Mouse (Mus musculus): ENCODE results near the gene Daam1.

Gene Daam1

DNA sequence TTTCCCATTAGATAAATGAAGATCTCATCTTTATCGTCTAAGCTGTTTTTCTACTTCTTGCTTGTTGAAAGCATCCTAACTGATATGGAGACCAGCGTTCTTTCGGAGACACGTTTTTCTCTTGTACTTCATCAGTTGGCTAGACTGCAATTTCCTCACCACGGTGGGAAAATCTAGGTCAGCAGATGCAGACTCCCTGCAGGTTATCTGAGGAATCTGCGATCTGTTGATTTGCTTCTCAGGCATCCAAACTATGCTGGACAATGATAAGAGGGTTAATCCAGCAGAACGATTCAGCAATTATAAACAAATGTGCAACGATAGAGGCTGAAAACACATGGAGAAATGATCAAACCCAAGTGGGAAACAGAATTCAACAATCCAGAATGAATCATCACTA is 208.6 kb downstream of the Daam1 start:
- in situ Hi-C loops (cut with MboI, MseI), result no loop called here

GRCm38 (mm10) chr12:72041238-72041637 is 210.4 kb downstream of the Daam1 start:
- in situ Hi-C loops (cut with MboI, MseI), result no loop called here

Data from T-helper 1 cell (primary cell).